Mouse (Mus musculus): ENCODE results near the gene Tpk1. TPM values are rescaled to one million over a fixed set of nuclear protein-coding genes. Genes with fewer than 3 reads are reported as not detected.

The Tpk1 gene
- polyA plus RNA-seq, 1 experiment from 2014 or later: 5.1 TPM

DNA sequence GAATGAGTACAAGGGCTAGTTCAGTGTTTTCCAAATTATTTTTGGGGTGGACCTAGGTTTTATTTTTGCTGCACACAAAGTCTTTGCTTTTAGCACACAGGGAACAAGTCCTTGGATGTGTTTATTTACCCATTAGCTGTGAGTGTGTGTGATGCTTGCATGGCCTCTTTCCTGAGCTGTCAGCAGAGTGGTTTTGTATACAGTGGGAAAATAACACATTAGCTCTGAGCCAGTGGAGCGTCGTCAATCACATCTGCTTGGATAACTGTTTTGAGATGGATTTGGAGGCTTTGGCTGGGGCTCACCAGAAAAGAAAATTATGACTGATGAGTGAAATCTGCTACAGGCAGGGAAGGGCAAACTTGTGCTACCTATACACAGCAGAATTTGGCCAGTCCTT is 323.7 kb downstream of the Tpk1 start:
- peaks cover 5% of the 10 kb centered on the region; the same call in 1 of the 2 replicates for H3K4me1 ChIP-seq (replicated peaks; ENCODE audit: control insufficient read depth, insufficient read depth, low read length)
- H3K4me3 ChIP-seq (replicated peaks; ENCODE audit: low read length): no peak overlapping the region
- no peaks in the 10 kb centered on the region for H3K36me3 ChIP-seq (replicated peaks; ENCODE audit: control insufficient read depth, insufficient read depth)
- H3K4me2 ChIP-seq (replicated peaks): no peak overlapping the region
- H3K9me3 ChIP-seq (ENCODE audit: control insufficient read depth, low read length): no peaks in the 10 kb centered on the region
- no peak; the same call in 1 of the 2 replicates for ATAC-seq (ENCODE audit: low FRiP score)
- no peak overlapping the region for H3K27ac ChIP-seq
- H3K9ac ChIP-seq: no peak overlapping the region
- 63% methylated on average over 2 of the region's 2 CpGs for WGBS
- DNase-seq (ENCODE audit: low spot score): no peak
- no peaks in the 10 kb centered on the region for H3K27me3 ChIP-seq (ENCODE audit: control insufficient read depth, insufficient read depth, low read length)

DNA sequence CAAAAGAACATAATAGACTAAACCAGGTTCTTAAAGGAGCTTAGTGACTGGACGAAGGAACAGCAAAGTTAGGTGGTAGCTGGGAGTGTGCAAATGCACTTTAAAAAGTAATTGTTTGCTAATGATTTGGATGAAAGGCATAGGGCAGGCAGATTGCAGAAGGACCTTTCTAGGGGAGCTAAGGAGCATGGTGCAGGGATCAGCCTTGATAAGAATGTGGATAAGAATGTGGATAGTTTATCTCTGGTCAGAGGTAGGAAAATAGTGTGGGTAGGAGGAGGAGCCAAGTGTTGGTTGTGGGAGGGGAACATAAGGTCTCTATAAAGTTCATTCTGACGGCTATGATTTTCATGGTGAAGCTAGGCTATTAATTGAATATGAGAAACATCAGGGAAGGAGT is 327.3 kb downstream of the Tpk1 start:
- H3K4me3 ChIP-seq (replicated peaks; ENCODE audit: low read length): no peak overlapping the region
- H3K27ac ChIP-seq: no peak overlapping the region
- H3K36me3 ChIP-seq (replicated peaks; ENCODE audit: control insufficient read depth, insufficient read depth): no peaks in the 10 kb centered on the region
- ATAC-seq (ENCODE audit: low FRiP score): no peak
- H3K4me1 ChIP-seq (replicated peaks; ENCODE audit: control insufficient read depth, insufficient read depth, low read length): peaks cover 7% of the 10 kb centered on the region; the same call in 1 of the 2 replicates
- 70% methylated on average over 2 of the region's 2 CpGs for WGBS
- H3K27me3 ChIP-seq (ENCODE audit: control insufficient read depth, insufficient read depth, low read length): no peaks in the 10 kb centered on the region
- DNase-seq (ENCODE audit: low spot score): no peak
- H3K4me2 ChIP-seq (replicated peaks): no peak overlapping the region
- H3K9ac ChIP-seq: no peak overlapping the region
- H3K9me3 ChIP-seq (ENCODE audit: control insufficient read depth, low read length): no peaks in the 10 kb centered on the region

GRCm38 (mm10) chr6:43337491-43337961 is 328.6 kb downstream of the Tpk1 start:
- no peak for DNase-seq (ENCODE audit: low spot score)
- Histone ChIP-seq H3K9ac (no peak overlapping the region), H3K4me3 (replicated peaks; ENCODE audit: low read length) (no peak overlapping the region), H3K4me1 (replicated peaks; ENCODE audit: control insufficient read depth, insufficient read depth, low read length) (peaks cover 11% of the 10 kb centered on the region; the same call in 1 of the 2 replicates), H3K36me3 (replicated peaks; ENCODE audit: control insufficient read depth, insufficient read depth) (no peaks in the 10 kb centered on the region), H3K4me2 (replicated peaks) (no peak overlapping the region), H3K9me3 (ENCODE audit: control insufficient read depth, low read length) (no peaks in the 10 kb centered on the region), H3K27ac (no peak overlapping the region), H3K27me3 (ENCODE audit: control insufficient read depth, insufficient read depth, low read length) (no peaks in the 10 kb centered on the region)
- 37% methylated on average over 10 of the region's 10 CpGs for WGBS
- ATAC-seq (ENCODE audit: low FRiP score): peak; percentile 81

GRCm38 (mm10) chr6:43335619-43336234 is 330.4 kb downstream of the Tpk1 start:
- Histone ChIP-seq H3K4me2 (replicated peaks) (no peak overlapping the region), H3K27ac (no peak overlapping the region), H3K4me1 (replicated peaks; ENCODE audit: control insufficient read depth, insufficient read depth, low read length) (peaks cover 11% of the 10 kb centered on the region; the same call in 1 of the 2 replicates), H3K9ac (no peak overlapping the region), H3K4me3 (replicated peaks; ENCODE audit: low read length) (no peak overlapping the region), H3K27me3 (ENCODE audit: control insufficient read depth, insufficient read depth, low read length) (no peaks in the 10 kb centered on the region), H3K9me3 (ENCODE audit: control insufficient read depth, low read length) (no peaks in the 10 kb centered on the region), H3K36me3 (replicated peaks; ENCODE audit: control insufficient read depth, insufficient read depth) (no peaks in the 10 kb centered on the region)
- DNase-seq (ENCODE audit: low spot score): peak; percentile 58
- ATAC-seq (ENCODE audit: low FRiP score): 0 out of 2 replicates have a peak, but pooled peaks have one; percentile 11
- WGBS: 79% methylated on average over 3 of the region's 3 CpGs

- Histone ChIP-seq H3K4me2 (replicated peaks) (no peak overlapping the region), H3K36me3 (replicated peaks; ENCODE audit: control insufficient read depth, insufficient read depth) (no peaks in the 10 kb centered on the region), H3K27ac (peak overlapping the region; percentile 20; the same call in 1 of the 2 replicates), H3K27me3 (ENCODE audit: control insufficient read depth, insufficient read depth, low read length) (no peaks in the 10 kb centered on the region), H3K4me1 (replicated peaks; ENCODE audit: control insufficient read depth, insufficient read depth, low read length) (peaks cover 11% of the 10 kb centered on the region; the same call in 1 of the 2 replicates), H3K9ac (no peak overlapping the region), H3K4me3 (replicated peaks; ENCODE audit: low read length) (no peak overlapping the region), H3K9me3 (ENCODE audit: control insufficient read depth, low read length) (no peaks in the 10 kb centered on the region)
- ATAC-seq (ENCODE audit: low FRiP score) (no peak), DNase-seq (ENCODE audit: low spot score) (no peak)
- WGBS: 66% methylated on average over 4 of the region's 4 CpGs
These were observed 332.6 kb downstream of the Tpk1 start for GRCm38 (mm10) chr6:43333479-43333878.

DNA sequence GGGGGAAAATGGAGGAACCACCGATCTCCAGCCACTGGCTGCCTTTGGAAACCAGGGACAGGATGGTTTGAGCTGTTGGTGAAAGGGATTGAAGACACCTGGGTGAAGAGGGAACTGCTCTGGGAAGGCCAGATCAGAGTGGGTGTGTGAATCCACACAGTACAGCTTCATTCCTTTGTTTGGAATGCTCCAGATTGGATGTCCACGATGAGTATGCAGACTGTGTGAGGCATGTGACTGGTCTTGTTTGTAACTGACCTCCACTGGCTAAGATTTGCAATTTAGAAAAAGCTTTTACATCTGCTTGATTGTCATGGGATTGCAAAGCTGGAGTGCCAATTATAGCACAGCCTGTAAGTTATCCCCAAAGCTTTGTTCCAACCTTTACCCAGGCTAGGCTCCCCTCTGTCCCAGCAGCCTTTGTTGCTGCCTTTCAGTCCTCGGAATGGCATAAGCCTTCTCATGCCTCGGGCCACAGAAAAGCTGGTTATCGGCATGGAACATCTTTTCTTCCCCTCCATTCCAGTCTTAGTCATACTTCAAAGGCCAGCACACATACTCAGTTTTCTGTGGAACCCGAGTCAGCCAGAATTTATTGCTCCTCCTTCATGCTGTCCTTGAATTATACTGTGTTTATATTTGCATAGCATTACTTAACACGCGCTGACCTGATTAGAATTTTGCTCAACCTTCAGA is 353.0 kb downstream of the Tpk1 start:
- Histone ChIP-seq H3K9me3 (ENCODE audit: control insufficient read depth, low read length) (no peaks in the 10 kb centered on the region), H3K4me2 (replicated peaks) (no peak overlapping the region), H3K4me1 (replicated peaks; ENCODE audit: control insufficient read depth, insufficient read depth, low read length) (no peaks in the 10 kb centered on the region), H3K4me3 (replicated peaks; ENCODE audit: low read length) (no peak overlapping the region), H3K36me3 (replicated peaks; ENCODE audit: control insufficient read depth, insufficient read depth) (no peaks in the 10 kb centered on the region), H3K9ac (no peak overlapping the region), H3K27ac (no peak overlapping the region), H3K27me3 (ENCODE audit: control insufficient read depth, insufficient read depth, low read length) (no peaks in the 10 kb centered on the region)
- peak; percentile 46; the same call in 1 of the 2 replicates for ATAC-seq (ENCODE audit: low FRiP score)
- DNase-seq (ENCODE audit: low spot score): peak; percentile 39
- WGBS: 59% methylated on average over 8 of the region's 8 CpGs

DNA sequence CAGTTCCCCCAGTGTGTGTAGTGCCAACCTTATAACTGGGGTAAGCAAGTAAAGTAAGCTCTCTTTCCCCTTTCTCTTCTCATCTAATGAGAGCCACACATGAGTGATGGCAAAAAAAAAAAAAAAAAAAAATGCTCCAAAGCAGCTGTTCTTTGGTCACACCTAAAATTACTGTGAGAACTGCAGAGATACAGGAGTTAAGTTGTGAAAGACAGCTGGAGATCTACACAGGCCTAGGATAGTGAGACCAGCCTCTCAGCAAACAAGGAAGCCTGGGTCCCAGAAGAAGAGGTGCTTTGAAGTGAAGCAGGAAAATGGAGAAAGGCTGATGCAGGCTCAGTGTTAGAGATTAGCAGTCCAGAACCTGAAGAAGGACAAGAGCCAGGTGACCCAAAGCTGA is 353.5 kb downstream of the Tpk1 start:
- Histone ChIP-seq H3K27me3 (ENCODE audit: control insufficient read depth, insufficient read depth, low read length) (no peaks in the 10 kb centered on the region), H3K4me3 (replicated peaks; ENCODE audit: low read length) (no peak overlapping the region), H3K9me3 (ENCODE audit: control insufficient read depth, low read length) (no peaks in the 10 kb centered on the region), H3K9ac (no peak overlapping the region), H3K27ac (no peak overlapping the region), H3K36me3 (replicated peaks; ENCODE audit: control insufficient read depth, insufficient read depth) (no peaks in the 10 kb centered on the region), H3K4me2 (replicated peaks) (no peak overlapping the region), H3K4me1 (replicated peaks; ENCODE audit: control insufficient read depth, insufficient read depth, low read length) (no peaks in the 10 kb centered on the region)
- DNase-seq (ENCODE audit: low spot score): no peak
- no peak for ATAC-seq (ENCODE audit: low FRiP score)

DNA sequence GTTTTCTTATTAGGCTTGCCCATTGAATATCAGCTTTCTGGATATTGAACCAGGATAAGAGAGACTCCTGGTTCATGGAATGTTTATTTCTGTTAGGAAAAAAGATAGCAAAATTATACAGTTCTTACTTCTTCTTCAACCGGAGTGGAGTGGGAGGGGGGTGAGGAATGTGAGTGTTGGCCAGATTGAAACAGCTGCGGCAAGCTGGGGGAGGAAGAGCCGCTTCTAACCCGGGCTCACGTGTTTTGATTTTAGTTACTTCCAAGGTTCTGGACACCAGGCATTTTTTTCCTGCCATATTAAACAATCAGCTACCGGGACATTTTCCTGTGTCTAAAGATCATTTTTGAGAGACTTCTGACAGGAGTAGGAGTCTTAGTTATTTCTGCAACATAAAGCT is 356.0 kb downstream of the Tpk1 start:
- Histone ChIP-seq H3K4me3 (replicated peaks; ENCODE audit: low read length) (no peak overlapping the region), H3K27ac (no peak overlapping the region), H3K9me3 (ENCODE audit: control insufficient read depth, low read length) (no peaks in the 10 kb centered on the region), H3K27me3 (ENCODE audit: control insufficient read depth, insufficient read depth, low read length) (no peaks in the 10 kb centered on the region), H3K4me2 (replicated peaks) (no peak overlapping the region), H3K9ac (no peak overlapping the region), H3K4me1 (replicated peaks; ENCODE audit: control insufficient read depth, insufficient read depth, low read length) (no peaks in the 10 kb centered on the region), H3K36me3 (replicated peaks; ENCODE audit: control insufficient read depth, insufficient read depth) (no peaks in the 10 kb centered on the region)
- DNase-seq (ENCODE audit: low spot score) (no peak), ATAC-seq (ENCODE audit: low FRiP score) (no peak)
- 87% methylated on average over 6 of the region's 6 CpGs for WGBS

GRCm38 (mm10) chr6:43309454-43309853 is 356.6 kb downstream of the Tpk1 start, which contains the start of gene Nobox:
Gene Nobox (minus strand): TSS chr6:43309554.
- Histone ChIP-seq H3K27me3 (ENCODE audit: control insufficient read depth, insufficient read depth, low read length) (no peaks in the 10 kb centered on the region), H3K9me3 (ENCODE audit: control insufficient read depth, low read length) (no peaks in the 10 kb centered on the region), H3K4me1 (replicated peaks; ENCODE audit: control insufficient read depth, insufficient read depth, low read length) (no peaks in the 10 kb centered on the region), H3K4me2 (replicated peaks) (no peak within 1 kb of the TSS), H3K27ac (no peak within 1 kb of the TSS), H3K4me3 (replicated peaks; ENCODE audit: low read length) (no peak within 1 kb of the TSS), H3K36me3 (replicated peaks; ENCODE audit: control insufficient read depth, insufficient read depth) (no peaks in the 10 kb centered on the region), H3K9ac (no peak within 1 kb of the TSS)
- DNase-seq (ENCODE audit: low spot score) (no peak), ATAC-seq (ENCODE audit: low FRiP score) (peak; percentile 23; the same call in 1 of the 2 replicates)
- 68% methylated on average over 16 of the region's 16 CpGs for WGBS

Data from hindbrain, embryonic 14.5 days (tissue).